Mouse (Mus musculus) midbrain, embryonic 16.5 days (tissue): ENCODE measurements at regions not wholly inside any gene's neighbourhood (a gene's known extent, or its start where the extent isn't known, plus 50 kb on each side); places are given as distances from the start of the nearest gene placed in this dataset.

Source experiments
- ATAC-seq: fragments of 200-750 bp; cut with Nextera tagmentation; 2 replicates; pipeline ENCODE4 v1.8.0; 2017; ENCODE audit warnings: moderate TSS enrichment
- H3K27ac ChIP-seq: fragments of 300-500 bp; sonication (generic); 2 replicates; pipeline ENCODE4 v1.5.1; 2014; ENCODE audit warnings: mild to moderate bottlenecking, low read length, mixed read lengths
- H3K27me3 ChIP-seq: fragments of 300-500 bp; sonication (generic); 2 replicates; pipeline ENCODE4 v1.6.1; 2014; ENCODE audit warnings: low read depth, low read length, mixed read lengths; ENCODE audit not compliant: control insufficient read depth, insufficient read depth
- H3K36me3 ChIP-seq: fragments of 300-500 bp; sonication (generic); 2 replicates; pipeline ENCODE4 v1.6.1; 2014; ENCODE audit warnings: mild to moderate bottlenecking, low read length, moderate library complexity, mixed read lengths; ENCODE audit not compliant: control insufficient read depth, insufficient read depth
- H3K4me1 ChIP-seq: fragments of 300-500 bp; sonication (generic); 2 replicates; pipeline ENCODE4 v1.6.1; 2014; ENCODE audit warnings: mild to moderate bottlenecking, low read length, mixed read lengths; ENCODE audit not compliant: control insufficient read depth, insufficient read depth
- H3K4me2 ChIP-seq: fragments of 300-500 bp; sonication (generic); 2 replicates; pipeline ENCODE4 v1.6.1; 2014; ENCODE audit warnings: mild to moderate bottlenecking, low read length, mixed read lengths
- H3K4me3 ChIP-seq: fragments of 300-500 bp; sonication (generic); 2 replicates; pipeline ENCODE4 v1.5.1; 2014; ENCODE audit warnings: low read depth, mild to moderate bottlenecking, low read length, moderate library complexity, mixed read lengths
- H3K9ac ChIP-seq: fragments of 300-500 bp; sonication (generic); 2 replicates; pipeline ENCODE4 v1.6.1; 2014; ENCODE audit warnings: low read depth, low read length, mixed read lengths
- H3K9me3 ChIP-seq: fragments of 300-500 bp; sonication (generic); replicated peaks from 2 replicates; pipeline ENCODE4 v1.6.1; 2014; ENCODE audit warnings: mild to moderate bottlenecking, low read length, mixed read lengths; ENCODE audit not compliant: control insufficient read depth, poor library complexity, severe bottlenecking
- WGBS: fragments of 180-500 bp; shearing (Covaris S2); extraction: QIAGEN DNeasy Blood & Tissue Kit; methylation state at CpG from one replicate; pipeline ENCODE4 v1.1.7; 2014; 5-methylcytosine and 5-hydroxymethylcytosine counted together

GRCm38 (mm10) chr10:98343827-98344226, 570.4 kb upstream of the Atp2b1 start:
- H3K27me3 ChIP-seq: no peaks in the 10 kb centered on the region
- no peak overlapping the region for H3K27ac ChIP-seq
- no peak overlapping the region for H3K4me3 ChIP-seq
- no peaks in the 10 kb centered on the region for H3K36me3 ChIP-seq
- H3K4me2 ChIP-seq: no peak overlapping the region
- H3K9me3 ChIP-seq: no peaks in the 10 kb centered on the region
- no peaks in the 10 kb centered on the region for H3K4me1 ChIP-seq
- H3K9ac ChIP-seq: no peak overlapping the region
- no peak for ATAC-seq
- WGBS: 91% methylated on average over 5 of the region's 5 CpGs

- H3K36me3 ChIP-seq: no peaks in the 10 kb centered on the region
- H3K4me1 ChIP-seq: no peaks in the 10 kb centered on the region
- H3K9ac ChIP-seq: no peak overlapping the region
- WGBS: 71% methylated on average over 5 of the region's 5 CpGs
- no peaks in the 10 kb centered on the region for H3K9me3 ChIP-seq
- peak; percentile 67; the same call in 1 of the 2 replicates for ATAC-seq
- H3K27ac ChIP-seq: no peak overlapping the region
- H3K4me2 ChIP-seq: no peak overlapping the region
- H3K4me3 ChIP-seq: no peak overlapping the region
- no peaks in the 10 kb centered on the region for H3K27me3 ChIP-seq
Observed at GRCm38 (mm10) chr10:98349466-98349865, 564.7 kb upstream of the Atp2b1 start.

GRCm38 (mm10) chr10:98350318-98350926, 563.8 kb upstream of the Atp2b1 start:
- Histone ChIP-seq H3K9ac (no peak overlapping the region), H3K4me2 (no peak overlapping the region), H3K4me1 (no peaks in the 10 kb centered on the region), H3K4me3 (no peak overlapping the region), H3K27ac (no peak overlapping the region), H3K36me3 (no peaks in the 10 kb centered on the region), H3K27me3 (no peaks in the 10 kb centered on the region), H3K9me3 (no peaks in the 10 kb centered on the region)
- 76% methylated on average over 6 of the region's 6 CpGs for WGBS
- ATAC-seq: no peak

- Histone ChIP-seq H3K36me3 (no peaks in the 10 kb centered on the region), H3K27me3 (no peaks in the 10 kb centered on the region), H3K4me2 (no peak overlapping the region), H3K4me1 (no peaks in the 10 kb centered on the region), H3K9ac (no peak overlapping the region), H3K27ac (no peak overlapping the region), H3K9me3 (no peaks in the 10 kb centered on the region), H3K4me3 (no peak overlapping the region)
- ATAC-seq: no peak
- WGBS: 91% methylated on average over 2 of the region's 2 CpGs
Observed at GRCm38 (mm10) chr10:98352061-98352460, 562.1 kb upstream of the Atp2b1 start.

- WGBS: 84% methylated on average over 2 of the region's 2 CpGs
Observed at GRCm38 (mm10) chr10:98354486-98354885, 559.7 kb upstream of the Atp2b1 start.

DNA sequence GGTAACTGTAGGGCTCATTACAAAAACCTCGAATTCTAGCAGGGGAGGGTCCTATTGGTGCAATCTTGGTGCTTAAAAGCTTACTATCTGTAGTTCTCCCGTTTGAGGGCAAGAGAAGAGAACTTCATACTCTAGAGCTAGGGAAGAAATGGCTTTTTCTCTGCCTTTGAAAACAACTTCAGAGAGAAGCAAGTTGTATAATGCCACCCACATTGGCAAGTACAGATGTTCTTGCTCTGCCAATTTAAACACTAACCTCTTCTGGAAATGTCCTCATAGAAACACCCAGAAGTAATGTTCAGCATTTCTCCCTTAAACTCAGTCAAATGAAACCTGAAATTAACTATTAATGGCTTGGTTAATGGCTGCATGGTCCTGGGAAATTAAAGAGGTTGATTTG, 549.6 kb upstream of the Atp2b1 start:
- Histone ChIP-seq H3K4me1 (no peaks in the 10 kb centered on the region), H3K9ac (no peak overlapping the region), H3K27ac (no peak overlapping the region), H3K36me3 (no peaks in the 10 kb centered on the region), H3K9me3 (no peaks in the 10 kb centered on the region), H3K4me3 (no peak overlapping the region), H3K27me3 (no peaks in the 10 kb centered on the region), H3K4me2 (no peak overlapping the region)
- no peak for ATAC-seq
- 81% methylated on average over 2 of the region's 2 CpGs for WGBS

More at GRCm38 (mm10) chr10:98354486-98354885, 559.7 kb upstream of the Atp2b1 start:
- Histone ChIP-seq H3K4me2 (no peak overlapping the region), H3K27me3 (no peaks in the 10 kb centered on the region), H3K27ac (no peak overlapping the region), H3K4me3 (no peak overlapping the region), H3K36me3 (no peaks in the 10 kb centered on the region), H3K9me3 (no peaks in the 10 kb centered on the region), H3K9ac (no peak overlapping the region), H3K4me1 (no peaks in the 10 kb centered on the region)
- ATAC-seq: no peak

GRCm38 (mm10) chr10:98372561-98372960, 541.6 kb upstream of the Atp2b1 start:
- no peak overlapping the region for H3K4me3 ChIP-seq
- H3K27ac ChIP-seq: no peak overlapping the region
- H3K9ac ChIP-seq: no peak overlapping the region
- no peaks in the 10 kb centered on the region for H3K9me3 ChIP-seq
- no peak overlapping the region for H3K4me2 ChIP-seq
- no peaks in the 10 kb centered on the region for H3K36me3 ChIP-seq
- no peaks in the 10 kb centered on the region for H3K4me1 ChIP-seq
- H3K27me3 ChIP-seq: no peaks in the 10 kb centered on the region
- ATAC-seq: no peak
- WGBS: 64% methylated on average over 4 of the region's 4 CpGs

DNA sequence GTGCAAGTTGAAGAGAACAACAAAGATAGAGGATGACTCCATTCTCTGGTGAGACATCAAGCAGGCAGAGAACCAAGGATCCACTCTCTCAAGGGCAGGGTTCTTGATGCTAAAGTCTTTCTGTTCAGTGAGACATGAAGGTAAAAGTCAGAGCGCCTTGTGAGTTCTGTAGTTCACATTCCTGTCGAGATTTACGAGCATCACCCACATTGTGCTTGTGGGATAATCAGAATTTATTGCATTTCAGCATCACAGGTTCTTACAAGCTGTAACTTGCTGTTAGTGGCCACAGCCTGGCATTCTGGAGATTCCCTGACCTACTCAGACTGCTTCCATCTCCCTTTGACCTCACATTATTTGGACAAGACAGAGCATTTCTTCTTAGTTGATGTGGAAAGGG, 540.9 kb upstream of the Atp2b1 start:
- WGBS: 89% methylated on average over 3 of the region's 3 CpGs
- Histone ChIP-seq H3K9ac (no peak overlapping the region), H3K27me3 (no peaks in the 10 kb centered on the region), H3K27ac (no peak overlapping the region), H3K4me2 (no peak overlapping the region), H3K4me1 (no peaks in the 10 kb centered on the region), H3K9me3 (no peaks in the 10 kb centered on the region), H3K36me3 (no peaks in the 10 kb centered on the region), H3K4me3 (no peak overlapping the region)
- ATAC-seq: no peak

- no peak for ATAC-seq
- no peaks in the 10 kb centered on the region for H3K9me3 ChIP-seq
- H3K4me1 ChIP-seq: no peaks in the 10 kb centered on the region
- no peak overlapping the region for H3K27ac ChIP-seq
- H3K36me3 ChIP-seq: no peaks in the 10 kb centered on the region
- H3K27me3 ChIP-seq: no peaks in the 10 kb centered on the region
- no peak overlapping the region for H3K9ac ChIP-seq
- H3K4me3 ChIP-seq: no peak overlapping the region
- H3K4me2 ChIP-seq: no peak overlapping the region
Observed at GRCm38 (mm10) chr10:98374684-98375083, 539.5 kb upstream of the Atp2b1 start.
